Mouse (Mus musculus): Measurements from ENCODE around the gene Tent2.

Gene Tent2

DNA sequence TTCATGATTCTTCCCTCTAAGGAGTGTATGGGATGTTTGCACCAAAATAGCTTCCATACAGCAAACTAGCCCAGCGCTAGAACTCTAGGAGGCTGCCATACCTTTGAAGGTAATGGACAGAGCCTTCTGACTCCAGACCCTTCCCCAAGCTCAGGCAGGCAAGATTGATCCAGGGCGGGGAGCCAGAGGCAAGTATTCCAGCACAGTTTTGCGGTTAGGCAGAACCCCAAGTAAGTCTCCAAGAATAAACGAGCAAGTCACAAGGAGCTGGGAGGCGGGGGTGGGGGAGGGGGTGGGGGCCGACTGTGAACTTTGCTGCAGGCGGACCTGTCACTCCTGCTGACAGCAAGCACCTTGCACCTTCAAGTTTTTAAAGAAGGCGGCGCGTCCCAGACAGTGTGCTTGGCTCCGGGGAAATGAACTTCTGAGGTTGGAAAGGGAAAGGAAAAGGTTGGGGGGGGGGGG, 48.3 kb downstream of the Tent2 start:
- DNase-seq (ENCODE audit: low spot score in 2 of 2), result no peak

- DNase-seq (ENCODE audit: low spot score in 2 of 2), result no peak
Observed at GRCm38 (mm10) chr13:93141184-93141583, 51.0 kb downstream of the Tent2 start.

- no peak for DNase-seq (ENCODE audit: low spot score in 2 of 2)
Observed at GRCm38 (mm10) chr13:93138059-93138458, 54.1 kb downstream of the Tent2 start.

DNA sequence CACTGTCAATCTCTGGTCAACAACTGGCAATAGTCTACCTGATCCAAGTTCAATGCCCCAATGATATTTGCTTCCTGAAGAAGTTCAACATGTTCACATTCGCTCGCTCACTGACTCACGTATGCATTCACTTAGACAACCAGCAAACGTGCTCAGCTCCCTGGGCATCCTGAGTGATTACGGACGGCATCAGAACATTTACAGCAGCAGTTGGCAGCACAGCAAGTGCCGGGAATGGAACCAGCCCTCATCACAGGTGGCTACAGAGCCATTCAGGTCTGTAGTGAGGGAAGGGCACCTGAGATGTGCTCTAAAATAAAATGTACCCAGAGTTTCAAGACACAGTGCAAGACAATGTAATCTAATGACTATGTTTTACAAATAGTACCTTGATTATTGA, 55.1 kb downstream of the Tent2 start:
- DNase-seq (ENCODE audit: low spot score in 2 of 2), result no peak

- DNase-seq (ENCODE audit: low spot score in 2 of 2), result no peak
Observed at GRCm38 (mm10) chr13:93136251-93136650, 55.9 kb downstream of the Tent2 start.

GRCm38 (mm10) chr13:93135501-93135900, 56.7 kb downstream of the Tent2 start:
- DNase-seq (ENCODE audit: low spot score in 2 of 2), result no peak

DNA sequence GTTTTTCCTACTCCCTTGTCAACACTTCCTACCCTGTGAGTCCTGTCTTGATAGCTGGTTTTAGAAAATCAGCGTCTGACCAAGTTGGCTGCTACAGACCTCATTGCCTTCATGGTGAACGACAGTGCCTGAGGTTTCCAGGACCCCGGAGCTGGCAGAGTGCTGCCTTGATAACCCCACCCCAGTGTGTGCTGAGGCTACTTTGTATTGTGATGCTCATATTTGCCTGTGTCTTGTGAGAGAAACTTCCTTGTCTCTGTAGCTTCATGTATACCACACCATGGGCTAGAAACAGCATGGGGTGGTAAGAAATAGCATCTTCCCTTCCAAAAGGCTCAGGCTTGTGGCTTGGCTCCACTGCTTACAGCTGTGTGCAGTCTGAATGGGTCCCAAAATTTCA, 61.5 kb downstream of the Tent2 start:
- no peak for DNase-seq (ENCODE audit: low spot score in 2 of 2)

GRCm38 (mm10) chr13:93128961-93129360, 63.2 kb downstream of the Tent2 start:
- DNase-seq (ENCODE audit: low spot score in 2 of 2), result no peak

GRCm38 (mm10) chr13:93128111-93128860, 63.9 kb downstream of the Tent2 start:
- no peak for DNase-seq (ENCODE audit: low spot score in 2 of 2)

DNA sequence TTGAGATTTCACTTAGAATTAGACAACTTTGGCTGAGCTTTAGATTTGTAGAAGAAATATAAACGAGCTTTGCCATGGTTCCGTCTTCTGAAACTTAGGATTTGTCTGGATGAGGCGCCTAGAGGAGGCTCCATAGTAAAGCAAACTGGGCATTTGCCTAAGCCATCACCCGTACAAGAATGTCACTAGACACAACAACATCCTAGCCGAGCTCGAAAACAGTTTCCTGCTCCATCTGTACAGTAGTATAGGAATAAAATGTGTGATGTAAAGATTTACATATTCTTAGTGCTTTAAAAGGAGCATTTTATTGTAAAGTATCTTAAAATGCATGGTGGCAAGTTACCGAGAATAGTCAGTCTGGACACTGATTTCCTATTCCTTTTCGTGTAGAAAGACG, 69.9 kb downstream of the Tent2 start:
- no peak for DNase-seq (ENCODE audit: low spot score in 2 of 2)

DNA sequence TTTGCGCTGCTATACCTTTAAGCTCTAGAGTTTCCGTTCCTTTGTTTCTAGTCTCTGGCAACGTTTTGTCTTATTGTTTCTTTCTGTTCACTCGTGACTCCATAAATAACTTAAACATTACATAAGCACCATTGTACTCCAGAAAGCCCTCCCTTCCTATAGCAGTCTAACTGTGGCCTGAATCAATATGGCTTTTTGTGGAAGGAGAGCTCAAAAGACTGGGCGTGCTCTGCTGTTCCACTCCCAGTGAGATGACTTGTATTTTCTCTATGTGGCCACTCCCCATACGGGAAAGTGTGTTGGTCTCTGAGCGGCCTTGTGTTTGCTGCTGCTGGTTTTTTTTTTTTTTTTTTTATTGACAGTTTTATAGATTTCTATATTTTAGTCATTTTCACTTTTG, 74.9 kb downstream of the Tent2 start:
- no peak for DNase-seq (ENCODE audit: low spot score in 2 of 2)

DNA sequence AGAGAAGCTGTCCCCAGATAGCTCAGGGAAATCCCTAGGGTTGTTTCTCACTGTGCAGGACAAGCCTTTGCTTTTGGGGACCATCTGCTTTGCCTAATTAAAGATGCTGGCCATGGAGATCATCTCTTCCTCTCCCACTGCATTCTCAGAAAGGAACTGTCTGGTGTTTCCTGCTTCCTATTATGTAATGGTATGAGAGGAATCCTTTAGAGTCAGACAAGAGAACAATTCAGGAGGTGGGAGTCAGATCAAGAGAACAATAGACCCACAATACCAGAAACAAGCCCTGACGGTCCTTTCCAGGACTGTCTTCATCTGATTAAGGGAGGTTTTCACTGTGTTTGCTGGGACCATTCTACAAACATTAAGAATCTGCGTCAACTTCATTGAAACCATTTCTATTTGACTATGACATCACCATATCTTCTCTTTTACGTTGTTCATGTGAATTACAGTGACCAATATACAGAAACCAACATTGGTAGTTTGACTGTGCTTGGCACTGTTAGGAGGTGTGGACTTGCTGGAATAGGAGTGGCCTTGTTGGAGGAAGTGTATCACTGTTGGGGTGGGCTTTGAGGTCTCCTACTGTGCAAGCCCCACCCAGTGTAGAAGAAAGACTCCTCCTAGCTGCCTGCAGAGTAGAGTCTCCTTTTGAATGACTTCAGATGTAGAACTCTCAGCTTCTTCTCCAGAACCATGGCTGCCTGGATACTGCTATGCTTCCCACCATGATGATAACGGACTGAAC, 89.7 kb downstream of the Tent2 start:
- DNase-seq (ENCODE audit: low spot score in 2 of 2), result no peak

DNA sequence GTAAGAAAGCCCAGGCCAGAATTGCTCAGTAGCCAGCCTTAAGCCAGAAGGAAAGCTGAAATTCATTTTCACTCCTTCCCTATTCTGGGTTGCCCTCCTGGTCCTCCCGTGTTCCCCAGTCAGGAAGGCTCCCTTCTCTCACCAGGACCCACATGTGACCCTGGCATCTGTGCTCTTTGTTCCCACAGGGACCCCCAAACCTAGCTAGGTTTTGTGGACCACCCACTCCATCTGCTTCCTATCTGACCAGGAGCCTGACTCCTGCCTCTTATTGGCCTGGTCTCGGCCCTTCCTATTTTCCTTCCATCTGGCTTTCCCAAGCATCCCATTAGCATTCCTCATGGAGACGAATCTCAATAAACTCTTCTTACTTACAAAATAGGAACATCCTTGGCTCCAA, 93.6 kb downstream of the Tent2 start:
- no peak for DNase-seq (ENCODE audit: low spot score in 2 of 2)

GRCm38 (mm10) chr13:93096643-93097042, 95.5 kb downstream of the Tent2 start:
- DNase-seq (ENCODE audit: low spot score in 2 of 2), result no peak

Measured in spleen, postnatal 14 days (tissue).